Mouse (Mus musculus): ENCODE measurements around the gene Rtp4.

Rtp4 gene

GRCm38 (mm10) chr16:23591119-23592105, 71.3 kb downstream of the Rtp4 start:
- in situ Hi-C loops (cut with MseI, MboI) = no loop called here

DNA sequence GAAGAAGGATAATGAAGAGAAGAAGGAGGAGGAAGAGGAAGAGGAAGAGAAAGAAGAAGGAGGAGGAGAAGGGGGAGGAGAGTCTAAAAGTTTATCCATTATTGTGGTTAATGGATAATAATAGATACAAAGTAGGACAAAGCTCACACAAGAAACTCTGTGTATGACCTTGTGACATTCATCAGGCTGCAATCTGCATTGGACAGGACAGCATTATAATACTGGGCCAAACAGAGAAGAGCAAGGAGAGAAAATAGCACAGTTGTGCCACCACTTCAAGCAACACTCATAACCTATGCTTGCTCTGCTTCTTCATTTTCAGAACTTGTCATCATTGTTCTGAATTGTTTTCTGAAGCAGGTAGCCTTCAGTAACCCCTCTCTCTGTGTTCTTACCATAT, 72.4 kb downstream of the Rtp4 start:
- in situ Hi-C loops (cut with MseI, MboI) = no loop called here

- in situ Hi-C loops (cut with MseI, MboI) = no loop called here
Observed at GRCm38 (mm10) chr16:23596696-23597095, 76.6 kb downstream of the Rtp4 start.

GRCm38 (mm10) chr16:23597968-23598367, 77.9 kb downstream of the Rtp4 start:
- in situ Hi-C loops (cut with MseI, MboI) = no loop called here

DNA sequence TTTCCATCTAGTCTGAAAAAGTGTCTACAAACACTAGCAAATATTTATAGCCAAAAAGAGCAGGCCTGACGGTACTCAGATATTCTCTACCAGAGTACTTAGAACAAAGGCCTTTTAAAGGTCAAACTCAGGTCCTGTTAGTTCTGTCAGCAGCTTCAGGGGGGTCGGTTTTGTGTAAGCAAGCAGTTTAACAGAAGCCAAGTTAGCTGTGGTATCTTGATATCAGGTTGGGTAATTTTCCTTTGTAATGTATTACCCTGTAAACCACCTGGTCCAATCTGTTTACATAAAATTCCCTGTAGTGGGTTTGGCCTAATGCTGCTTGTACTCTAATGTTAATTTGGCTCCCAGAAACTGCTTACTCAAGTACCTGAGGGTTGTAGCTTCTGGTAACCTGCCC, 86.1 kb downstream of the Rtp4 start:
- in situ Hi-C loops (cut with MseI, MboI) = no loop called here

DNA sequence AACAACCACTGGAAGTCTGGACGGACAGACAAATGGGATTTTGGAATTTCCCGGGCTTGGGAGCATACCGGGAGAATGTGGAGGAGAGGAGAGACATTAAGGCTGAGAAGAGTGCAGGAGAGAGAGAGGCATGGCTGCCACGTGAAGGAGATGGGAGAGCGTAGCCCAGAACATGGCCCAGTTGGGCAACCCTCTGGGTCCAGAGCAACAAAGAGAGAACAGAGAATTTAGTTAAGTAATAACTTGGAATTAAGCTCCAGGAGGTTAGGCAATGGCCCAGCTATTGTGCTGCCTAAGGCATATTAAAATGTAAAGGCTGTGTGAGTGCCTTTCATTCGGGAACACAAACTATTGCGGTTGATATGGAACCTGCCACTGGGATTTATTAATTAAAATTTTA, 86.6 kb downstream of the Rtp4 start:
- in situ Hi-C loops (cut with MseI, MboI) = no loop called here

- in situ Hi-C loops (cut with MseI, MboI) = no loop called here
Observed at GRCm38 (mm10) chr16:23607911-23608410, 87.9 kb downstream of the Rtp4 start.

DNA sequence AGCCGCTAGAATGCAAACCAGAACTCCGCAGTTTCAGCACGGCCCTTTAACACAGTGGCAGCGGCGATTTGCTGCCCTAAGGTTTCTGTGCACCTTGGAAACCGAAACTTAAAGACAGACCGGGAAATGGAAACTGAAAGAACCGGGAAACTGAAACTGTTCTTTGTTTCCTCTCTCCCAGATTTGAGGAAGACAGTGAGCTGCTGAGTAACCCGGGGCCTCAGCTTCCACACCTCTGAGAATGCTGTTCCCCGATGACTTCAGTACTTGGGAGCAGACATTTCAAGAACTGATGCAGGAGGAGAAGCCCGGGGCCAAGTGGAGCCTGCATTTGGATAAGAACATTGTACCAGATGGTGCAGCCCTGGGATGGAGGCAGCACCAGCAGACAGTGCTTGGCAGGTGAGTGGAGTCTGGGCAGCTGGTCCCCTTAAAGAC, 89.7 kb downstream of the Rtp4 start:
- in situ Hi-C loops (cut with MseI, MboI) = no loop called here

DNA sequence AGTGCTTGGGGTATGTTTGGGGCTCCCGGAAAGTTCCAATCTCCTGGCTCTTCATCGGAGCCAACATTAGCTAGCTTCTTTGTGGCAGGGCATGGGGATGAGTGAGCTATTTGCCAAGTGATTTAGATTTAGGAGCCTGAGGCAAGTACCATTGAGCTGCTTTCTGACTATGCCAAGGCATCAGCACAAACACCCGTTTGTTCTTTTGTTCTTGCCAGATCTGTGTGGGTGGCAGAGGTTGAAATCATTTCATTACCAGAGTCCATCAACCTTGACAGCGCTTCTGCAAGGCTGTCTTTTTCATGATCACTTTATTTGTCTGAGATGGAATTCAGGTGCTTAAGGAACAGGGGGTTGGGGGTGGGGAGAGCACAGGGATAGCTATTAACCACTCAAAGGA, 104.1 kb downstream of the Rtp4 start:
- in situ Hi-C loops (cut with MseI, MboI) = no loop called here

- in situ Hi-C loops (cut with MseI, MboI) = no loop called here
Observed at GRCm38 (mm10) chr16:23631531-23631930, 111.4 kb downstream of the Rtp4 start.

DNA sequence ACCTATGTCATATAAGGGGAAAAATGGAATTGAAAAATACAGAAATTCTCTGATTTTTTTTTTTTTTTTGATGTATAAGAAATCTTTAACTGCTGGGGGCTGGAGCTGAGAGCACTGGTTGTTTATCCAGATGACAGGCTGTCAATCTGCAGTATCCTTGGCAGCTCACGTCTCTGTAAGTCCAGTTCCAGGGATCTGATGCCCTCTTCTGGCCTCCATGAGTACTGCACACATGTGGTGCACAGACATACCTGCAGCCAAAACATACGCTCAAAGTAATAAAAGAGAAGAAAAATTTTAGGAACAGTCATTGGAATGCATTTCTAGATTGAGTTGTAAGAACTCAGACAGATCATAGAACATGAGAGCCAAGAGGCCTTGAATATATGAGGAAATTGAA, 112.6 kb downstream of the Rtp4 start:
- in situ Hi-C loops (cut with MseI, MboI) = no loop called here

DNA sequence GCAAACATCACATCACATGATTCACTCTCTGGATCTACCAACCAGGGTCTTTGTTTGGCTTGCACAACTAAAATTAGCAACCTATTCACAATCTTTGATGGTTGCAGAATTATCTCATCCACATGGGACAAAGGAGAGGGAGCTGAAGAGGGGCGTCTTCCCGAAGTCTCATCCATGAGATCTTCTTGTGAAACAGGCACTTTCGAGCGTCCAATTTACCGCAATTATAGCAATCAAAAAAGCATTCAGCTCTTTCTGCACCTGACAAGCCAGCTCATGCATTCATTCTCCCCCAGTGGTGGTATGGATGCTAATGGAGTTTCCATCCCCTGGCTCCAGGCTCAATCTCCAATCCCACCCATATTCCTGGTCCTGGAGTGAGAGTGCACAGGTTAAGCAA, 132.9 kb downstream of the Rtp4 start:
- in situ Hi-C loops (cut with MseI, MboI) = no loop called here

DNA sequence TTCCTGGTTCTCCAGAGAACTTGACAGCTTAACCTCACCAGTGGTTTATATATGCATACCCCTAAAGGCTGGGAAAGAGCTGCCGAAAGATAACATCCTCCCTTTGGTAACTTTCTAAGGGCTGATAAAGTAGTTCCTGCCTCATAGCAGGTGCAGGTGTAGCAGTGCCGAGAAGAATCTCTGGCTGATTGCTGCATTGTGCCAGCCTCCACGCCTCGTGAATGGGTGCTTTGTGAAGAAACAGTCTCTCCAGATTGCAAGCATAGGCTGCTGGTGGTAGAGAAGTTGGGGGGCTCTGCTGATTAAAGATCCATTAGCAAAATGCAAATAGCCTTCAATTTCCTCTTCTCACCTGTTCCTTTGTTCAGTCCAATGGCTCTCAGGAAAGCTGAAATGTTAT, 133.4 kb downstream of the Rtp4 start:
- in situ Hi-C loops (cut with MseI, MboI) = no loop called here

- in situ Hi-C loops (cut with MseI, MboI) = no loop called here
Observed at GRCm38 (mm10) chr16:23659597-23660531, 139.8 kb downstream of the Rtp4 start.
